Mouse (Mus musculus): ENCODE results near the gene Hpcal1. TPM values are rescaled to one million over a fixed set of nuclear protein-coding genes. Genes with fewer than 3 reads are reported as not detected.
A peak's percentile ranks its signal among the peaks of the same experiment; 100 is the strongest.

Gene Hpcal1
- total RNA-seq, 4 experiments from 2014 or later = 61.9 to 68.4 (median 66.1) TPM

- DNase-seq (ENCODE audit: low spot score in 2 of 2) = no peak
Observed at GRCm38 (mm10) chr12:17684315-17684714, 6.3 kb upstream of the Hpcal1 start.

GRCm38 (mm10) chr12:17686116-17686515 is 4.5 kb upstream of the Hpcal1 start:
- no peak for DNase-seq (ENCODE audit: low spot score in 2 of 2)

GRCm38 (mm10) chr12:17688913-17689312 is 1.7 kb upstream of the Hpcal1 start:
- DNase-seq (ENCODE audit: low spot score in 2 of 2) = no peak

GRCm38 (mm10) chr12:17689931-17690563 is 609 bp upstream of the Hpcal1 start:
- DNase-seq (ENCODE audit: low spot score in 2 of 2) = peak in 1 of 2 experiments; percentile 14

- DNase-seq (ENCODE audit: low spot score in 2 of 2) = no peak
Observed at GRCm38 (mm10) chr12:17691320-17691876, 742 bp downstream of the Hpcal1 start.

- DNase-seq (ENCODE audit: low spot score in 2 of 2) = peak in 1 of 2 experiments; percentile 13
Observed at GRCm38 (mm10) chr12:17691891-17692321, 1.2 kb downstream of the Hpcal1 start.

GRCm38 (mm10) chr12:17692356-17692755 is 1.7 kb downstream of the Hpcal1 start:
- DNase-seq (ENCODE audit: low spot score in 2 of 2) = no peak

- DNase-seq (ENCODE audit: low spot score in 2 of 2) = no peak
Observed at GRCm38 (mm10) chr12:17692953-17693352, 2.3 kb downstream of the Hpcal1 start.

GRCm38 (mm10) chr12:17694589-17695115 is 4.0 kb downstream of the Hpcal1 start:
- DNase-seq (ENCODE audit: low spot score in 2 of 2) = no peak

- DNase-seq (ENCODE audit: low spot score in 2 of 2) = no peak
Observed at GRCm38 (mm10) chr12:17696395-17696794, 5.7 kb downstream of the Hpcal1 start.

GRCm38 (mm10) chr12:17698934-17699333 is 8.3 kb downstream of the Hpcal1 start:
- DNase-seq (ENCODE audit: low spot score in 2 of 2) = no peak

- DNase-seq (ENCODE audit: low spot score in 2 of 2) = no peak
Observed at GRCm38 (mm10) chr12:17699480-17699879, 8.8 kb downstream of the Hpcal1 start.

- no peak for DNase-seq (ENCODE audit: low spot score in 2 of 2)
Observed at GRCm38 (mm10) chr12:17701131-17701720, 10.6 kb downstream of the Hpcal1 start.

- DNase-seq (ENCODE audit: low spot score in 2 of 2) = no peak
Observed at GRCm38 (mm10) chr12:17701795-17702194, 11.1 kb downstream of the Hpcal1 start.

- no peak for DNase-seq (ENCODE audit: low spot score in 2 of 2)
Observed at GRCm38 (mm10) chr12:17702257-17702943, 11.7 kb downstream of the Hpcal1 start.

GRCm38 (mm10) chr12:17702944-17703335 is 12.3 kb downstream of the Hpcal1 start:
- no peak for DNase-seq (ENCODE audit: low spot score in 2 of 2)

- no peak for DNase-seq (ENCODE audit: low spot score in 2 of 2)
Observed at GRCm38 (mm10) chr12:17703866-17704265, 13.2 kb downstream of the Hpcal1 start.

GRCm38 (mm10) chr12:17707472-17707871 is 16.8 kb downstream of the Hpcal1 start:
- no peak for DNase-seq (ENCODE audit: low spot score in 2 of 2)

- DNase-seq (ENCODE audit: low spot score in 2 of 2) = no peak
Observed at GRCm38 (mm10) chr12:17709451-17709850, 18.8 kb downstream of the Hpcal1 start.

- no peak for DNase-seq (ENCODE audit: low spot score in 2 of 2)
Observed at GRCm38 (mm10) chr12:17709926-17710746, 19.5 kb downstream of the Hpcal1 start.

- DNase-seq (ENCODE audit: low spot score in 2 of 2) = no peak
Observed at GRCm38 (mm10) chr12:17710747-17711092, 20.1 kb downstream of the Hpcal1 start.
